Mouse (Mus musculus) hindbrain, embryonic 11.5 days (tissue): Measurements from ENCODE around the gene Pygb. TPM values are rescaled to one million over a fixed set of nuclear protein-coding genes. Genes with fewer than 3 reads are reported as not detected.

Experiments used
- ATAC-seq: fragments of 200-750 bp; cut with Nextera tagmentation; 2 replicates; pipeline ENCODE4 v1.8.0; 2017; ENCODE audit warnings: mild to moderate bottlenecking, moderate TSS enrichment, moderate library complexity; ENCODE audit not compliant: low FRiP score
- DNase-seq: peaks from one replicate; pipeline ENCODE4 v3.0.0-alpha.2; 2015; ENCODE audit warnings: low spot score
- H3K27ac ChIP-seq: fragments of 300-500 bp; sonication (generic); 2 replicates; pipeline ENCODE4 v1.5.1; 2014; ENCODE audit warnings: mild to moderate bottlenecking, low read depth, low read length
- H3K27me3 ChIP-seq: fragments of 300-500 bp; sonication (generic); 2 replicates; pipeline ENCODE4 v1.6.1; 2014; ENCODE audit warnings: mild to moderate bottlenecking, low read length, moderate library complexity, mixed read lengths; ENCODE audit not compliant: control insufficient read depth, insufficient read depth
- H3K36me3 ChIP-seq: fragments of 300-500 bp; sonication (generic); 2 replicates; pipeline ENCODE4 v1.6.1; 2014; ENCODE audit warnings: mild to moderate bottlenecking, low read length, moderate library complexity, mixed read lengths; ENCODE audit not compliant: control insufficient read depth, insufficient read depth
- H3K4me1 ChIP-seq: fragments of 300-500 bp; sonication (generic); replicated peaks from 2 replicates; pipeline ENCODE4 v1.6.1; 2014; ENCODE audit warnings: low read length, mixed read lengths; ENCODE audit not compliant: control insufficient read depth, insufficient read depth
- H3K4me2 ChIP-seq: fragments of 300-500 bp; sonication (generic); replicated peaks from 2 replicates; pipeline ENCODE4 v1.6.1; 2014; ENCODE audit warnings: mild to moderate bottlenecking, low read depth, low read length
- H3K4me3 ChIP-seq: fragments of 300-500 bp; sonication (generic); 2 replicates; pipeline ENCODE4 v1.5.1; 2014; ENCODE audit warnings: low read depth, low read length
- H3K9ac ChIP-seq: fragments of 300-500 bp; sonication (generic); 2 replicates; pipeline ENCODE4 v1.6.1; 2014; ENCODE audit warnings: low read depth, low read length
- H3K9me3 ChIP-seq: fragments of 300-500 bp; sonication (generic); 2 replicates; pipeline ENCODE4 v1.6.1; 2016; ENCODE audit warnings: low read length; ENCODE audit not compliant: control insufficient read depth
- WGBS: fragments of 180-500 bp; shearing (Covaris S2); extraction: QIAGEN DNeasy Blood & Tissue Kit; methylation state at CpG from one replicate; pipeline ENCODE4 v1.1.7; 2014; 5-methylcytosine and 5-hydroxymethylcytosine counted together
- polyA plus RNA-seq: library from polyadenylated mRNA; unstranded; fragments of >200 nt; fragmentation: Nextera tagmentation; extraction: Ambion mirVana; gene quantifications from 2 replicates; pipeline ENCODE4 v1.2.1, GENCODE M21; 2014

Gene Pygb
- polyA plus RNA-seq, 1 experiment from 2014 or later = 29.8 TPM

- no peak overlapping the region for H3K4me3 ChIP-seq
- no peak for DNase-seq
- H3K27ac ChIP-seq = no peak overlapping the region
- H3K36me3 ChIP-seq = no peaks in the 10 kb centered on the region
- no peak overlapping the region for H3K9ac ChIP-seq
- H3K9me3 ChIP-seq = no peaks in the 10 kb centered on the region
- no peaks in the 10 kb centered on the region for H3K4me1 ChIP-seq
- H3K4me2 ChIP-seq = no peak overlapping the region
- no peak for ATAC-seq
- no peaks in the 10 kb centered on the region for H3K27me3 ChIP-seq
- 94% methylated on average over 5 of the region's 5 CpGs for WGBS
Observed at GRCm38 (mm10) chr2:150810603-150811002, 24.1 kb downstream of the Pygb start.

GRCm38 (mm10) chr2:150812816-150813215 lies 26.3 kb downstream of the Pygb start:
- H3K9ac ChIP-seq = no peak overlapping the region
- no peak overlapping the region for H3K4me3 ChIP-seq
- no peaks in the 10 kb centered on the region for H3K27me3 ChIP-seq
- H3K4me1 ChIP-seq = no peaks in the 10 kb centered on the region
- WGBS = 95% methylated on average over 6 of the region's 6 CpGs
- H3K4me2 ChIP-seq = no peak overlapping the region
- no peak overlapping the region for H3K27ac ChIP-seq
- no peaks in the 10 kb centered on the region for H3K9me3 ChIP-seq
- ATAC-seq (no peak), DNase-seq (no peak)
- no peaks in the 10 kb centered on the region for H3K36me3 ChIP-seq

GRCm38 (mm10) chr2:150816676-150817402 lies 30.3 kb downstream of the Pygb start:
- 93% methylated on average over 18 of the region's 18 CpGs for WGBS
- Histone ChIP-seq H3K4me1 (no peaks in the 10 kb centered on the region), H3K9me3 (no peaks in the 10 kb centered on the region), H3K27ac (no peak overlapping the region), H3K36me3 (no peaks in the 10 kb centered on the region), H3K4me3 (no peak overlapping the region), H3K4me2 (no peak overlapping the region), H3K27me3 (no peaks in the 10 kb centered on the region), H3K9ac (no peak overlapping the region)
- ATAC-seq (no peak), DNase-seq (no peak)

- 90% methylated on average over 8 of the region's 8 CpGs for WGBS
- Histone ChIP-seq H3K4me1 (no peaks in the 10 kb centered on the region), H3K36me3 (no peaks in the 10 kb centered on the region), H3K27ac (no peak overlapping the region), H3K9ac (no peak overlapping the region), H3K9me3 (no peaks in the 10 kb centered on the region), H3K4me2 (no peak overlapping the region), H3K27me3 (no peaks in the 10 kb centered on the region), H3K4me3 (no peak overlapping the region)
- DNase-seq (no peak), ATAC-seq (no peak)
Observed at GRCm38 (mm10) chr2:150818742-150819141, 32.2 kb downstream of the Pygb start.

GRCm38 (mm10) chr2:150820720-150821119 lies 34.2 kb downstream of the Pygb start:
- DNase-seq = no peak
- Histone ChIP-seq H3K9me3 (no peaks in the 10 kb centered on the region), H3K9ac (no peak overlapping the region), H3K4me3 (no peak overlapping the region), H3K4me2 (no peak overlapping the region), H3K36me3 (no peaks in the 10 kb centered on the region), H3K4me1 (no peaks in the 10 kb centered on the region), H3K27me3 (no peaks in the 10 kb centered on the region), H3K27ac (no peak overlapping the region)
- no peak for ATAC-seq
- WGBS = 90% methylated on average over 8 of the region's 8 CpGs

GRCm38 (mm10) chr2:150822987-150823386 lies 36.5 kb downstream of the Pygb start:
- Histone ChIP-seq H3K4me3 (no peak overlapping the region), H3K4me2 (no peak overlapping the region), H3K27ac (no peak overlapping the region), H3K9me3 (no peaks in the 10 kb centered on the region), H3K36me3 (peaks cover 5% of the 10 kb centered on the region; the same call in 1 of the 2 replicates), H3K4me1 (no peaks in the 10 kb centered on the region), H3K9ac (no peak overlapping the region), H3K27me3 (no peaks in the 10 kb centered on the region)
- DNase-seq (no peak), ATAC-seq (no peak)
- 87% methylated on average over 8 of the region's 8 CpGs for WGBS

GRCm38 (mm10) chr2:150826426-150826825 lies 39.9 kb downstream of the Pygb start:
- no peak overlapping the region for H3K9ac ChIP-seq
- H3K4me3 ChIP-seq = no peak overlapping the region
- no peak overlapping the region for H3K4me2 ChIP-seq
- peaks cover 5% of the 10 kb centered on the region; the same call in 1 of the 2 replicates for H3K36me3 ChIP-seq
- no peak for ATAC-seq
- H3K27ac ChIP-seq = no peak overlapping the region
- H3K27me3 ChIP-seq = no peaks in the 10 kb centered on the region
- no peaks in the 10 kb centered on the region for H3K4me1 ChIP-seq
- 81% methylated on average over 3 of the region's 3 CpGs for WGBS
- DNase-seq = no peak
- H3K9me3 ChIP-seq = no peaks in the 10 kb centered on the region

- Histone ChIP-seq H3K9me3 (no peaks in the 10 kb centered on the region), H3K27ac (no peak overlapping the region), H3K27me3 (no peaks in the 10 kb centered on the region), H3K36me3 (peaks cover 5% of the 10 kb centered on the region; the same call in 1 of the 2 replicates), H3K4me3 (no peak overlapping the region), H3K4me2 (no peak overlapping the region), H3K9ac (no peak overlapping the region), H3K4me1 (no peaks in the 10 kb centered on the region)
- DNase-seq = no peak
- WGBS = 93% methylated on average over 3 of the region's 3 CpGs
- ATAC-seq = no peak
Observed at GRCm38 (mm10) chr2:150828164-150828563, 41.6 kb downstream of the Pygb start.

- Histone ChIP-seq H3K4me2 (no peak overlapping the region), H3K4me3 (no peak overlapping the region), H3K27me3 (no peaks in the 10 kb centered on the region), H3K4me1 (no peaks in the 10 kb centered on the region), H3K9ac (no peak overlapping the region), H3K27ac (no peak overlapping the region), H3K9me3 (no peaks in the 10 kb centered on the region), H3K36me3 (peaks cover 5% of the 10 kb centered on the region; the same call in 1 of the 2 replicates)
- no peak for ATAC-seq
- WGBS = 86% methylated on average over 4 of the region's 4 CpGs
- DNase-seq = no peak
Observed at GRCm38 (mm10) chr2:150828654-150829053, 42.1 kb downstream of the Pygb start.
